Mouse (Mus musculus) brain, adult 2 months (tissue): ENCODE results near the gene Cox4i2.

Experiments
- DNase-seq: peaks from one replicate; pipeline ENCODE4 v3.0.0; 2011; ENCODE audit warnings: low read depth, low spot score

The Cox4i2 gene

GRCm38 (mm10) chr2:152753944-152754711 is at the start of gene Cox4i2:
Cox4i2 (plus strand) TSS chr2:152754173.
- no peak for DNase-seq

- peak; percentile 91 for DNase-seq
Measured at GRCm38 (mm10) chr2:152704256-152704605, 49.7 kb upstream of the Cox4i2 start.

GRCm38 (mm10) chr2:152704811-152705370 is 49.1 kb upstream of the Cox4i2 start:
- peak; percentile 63 for DNase-seq

- DNase-seq: peak; percentile 70
Measured at GRCm38 (mm10) chr2:152705993-152706571, 47.9 kb upstream of the Cox4i2 start.

- DNase-seq: peak; percentile 31
Measured at GRCm38 (mm10) chr2:152707186-152707585, 46.8 kb upstream of the Cox4i2 start.

- peak; percentile 90 for DNase-seq
Measured at GRCm38 (mm10) chr2:152707627-152708026, 46.3 kb upstream of the Cox4i2 start.

GRCm38 (mm10) chr2:152709066-152709465 is 44.9 kb upstream of the Cox4i2 start:
- DNase-seq: no peak

- no peak for DNase-seq
Measured at GRCm38 (mm10) chr2:152716241-152716772, 37.7 kb upstream of the Cox4i2 start.

GRCm38 (mm10) chr2:152717652-152718051 is 36.3 kb upstream of the Cox4i2 start:
- DNase-seq: no peak

- no peak for DNase-seq
Measured at GRCm38 (mm10) chr2:152718076-152718475, 35.9 kb upstream of the Cox4i2 start.

GRCm38 (mm10) chr2:152723651-152724331 is 30.2 kb upstream of the Cox4i2 start:
- DNase-seq: no peak

GRCm38 (mm10) chr2:152724332-152724723 is 29.6 kb upstream of the Cox4i2 start:
- no peak for DNase-seq

- no peak for DNase-seq
Measured at GRCm38 (mm10) chr2:152725178-152725750, 28.7 kb upstream of the Cox4i2 start.

GRCm38 (mm10) chr2:152726213-152726612 is 27.8 kb upstream of the Cox4i2 start:
- DNase-seq: no peak

GRCm38 (mm10) chr2:152726751-152727335 is 27.1 kb upstream of the Cox4i2 start:
- DNase-seq: no peak

GRCm38 (mm10) chr2:152727795-152728510 is 26.0 kb upstream of the Cox4i2 start:
- DNase-seq: no peak

- DNase-seq: no peak
Measured at GRCm38 (mm10) chr2:152728594-152728993, 25.4 kb upstream of the Cox4i2 start.

- no peak for DNase-seq
Measured at GRCm38 (mm10) chr2:152729013-152729635, 24.8 kb upstream of the Cox4i2 start.

- DNase-seq: no peak
Measured at GRCm38 (mm10) chr2:152729636-152730020, 24.3 kb upstream of the Cox4i2 start.

- DNase-seq: no peak
Measured at GRCm38 (mm10) chr2:152733201-152733600, 20.8 kb upstream of the Cox4i2 start.
